Mouse (Mus musculus): ENCODE measurements around the gene Rnf135. TPM values are rescaled to one million over a fixed set of nuclear protein-coding genes. Genes with fewer than 3 reads are reported as not detected.
"Not testable (repeated sequence)": the region's sequence is repeated elsewhere in the genome, so short reads cannot be mapped to it uniquely, and the experiment has no call there.

The Rnf135 gene
- polyA plus RNA-seq, 1 experiment from 2014 or later, result 4.6 TPM

DNA sequence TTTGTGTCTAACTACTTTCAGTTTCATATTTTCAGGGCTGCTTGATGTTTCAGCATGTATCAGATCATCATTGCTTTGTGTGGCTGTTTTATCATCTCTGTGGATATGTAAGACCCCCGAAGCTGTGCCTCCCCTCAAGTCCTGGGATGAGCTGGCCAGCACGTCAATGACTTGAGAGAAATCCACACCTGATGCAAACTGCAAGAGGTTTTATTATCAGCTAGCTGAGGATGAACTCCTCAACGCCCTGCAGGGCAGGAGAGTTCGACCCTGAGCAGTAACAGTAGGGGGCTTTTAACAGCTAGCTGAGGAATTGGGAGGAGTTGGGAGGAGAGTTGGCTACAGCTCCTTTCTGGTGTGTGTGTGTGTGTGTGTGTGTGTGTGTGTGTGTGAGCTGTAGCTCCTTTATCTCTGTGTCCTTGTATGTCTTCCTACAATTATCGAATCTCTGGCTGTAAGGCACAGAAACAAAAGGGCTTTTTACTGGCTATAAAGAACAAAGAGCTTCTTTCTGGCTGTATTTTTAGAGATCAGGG is 1.9 kb downstream of the Rnf135 start:
- not testable (repeated sequence) for H3K4me2 ChIP-seq (ENCODE audit: low read length); H3K27ac ChIP-seq (ENCODE audit: low read depth, low read length); H3K9ac ChIP-seq (ENCODE audit: low read depth, low read length); H3K4me1 ChIP-seq (ENCODE audit: control insufficient read depth, insufficient read depth, low read depth, low read length); ATAC-seq; H3K9me3 ChIP-seq (ENCODE audit: control insufficient read depth, low read length); H3K27me3 ChIP-seq (replicated peaks; ENCODE audit: control insufficient read depth, insufficient read depth, low read length); H3K36me3 ChIP-seq (ENCODE audit: control insufficient read depth, insufficient read depth, low read length); H3K4me3 ChIP-seq (ENCODE audit: low read length)
- 49% methylated on average over 5 of the region's 5 CpGs for WGBS

DNA sequence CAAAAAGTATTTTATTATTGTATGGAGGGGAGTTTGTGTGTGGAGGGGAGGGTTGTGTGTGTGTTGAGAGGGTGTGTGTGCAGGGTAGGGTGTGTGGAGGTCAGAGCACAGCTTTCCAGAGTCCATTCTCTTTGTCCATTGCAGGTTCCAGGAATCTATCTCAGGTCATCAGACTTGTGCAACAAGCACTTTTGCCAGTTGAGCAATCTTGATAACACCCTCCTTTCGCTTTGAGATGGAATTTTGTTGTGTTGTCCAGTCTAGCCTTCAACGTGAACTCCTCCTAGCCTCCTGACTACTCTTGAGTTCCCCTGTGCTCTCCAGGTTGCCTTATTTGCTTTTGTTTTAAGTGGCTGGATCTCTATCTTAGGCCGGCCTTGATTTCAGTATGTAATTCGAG is 6.6 kb downstream of the Rnf135 start:
- no peak overlapping the region for H3K4me2 ChIP-seq (ENCODE audit: low read length)
- no peak overlapping the region for H3K27ac ChIP-seq (ENCODE audit: low read depth, low read length)
- H3K4me3 ChIP-seq (ENCODE audit: low read length), result no peak overlapping the region
- H3K9me3 ChIP-seq (ENCODE audit: control insufficient read depth, low read length), result no peaks in the 10 kb centered on the region
- H3K9ac ChIP-seq (ENCODE audit: low read depth, low read length), result no peak overlapping the region
- H3K36me3 ChIP-seq (ENCODE audit: control insufficient read depth, insufficient read depth, low read length), result no peaks in the 10 kb centered on the region
- WGBS, result 80% methylated on average over 4 of the region's 4 CpGs
- no peak for ATAC-seq
- H3K4me1 ChIP-seq (ENCODE audit: control insufficient read depth, insufficient read depth, low read depth, low read length), result no peaks in the 10 kb centered on the region
- no peaks in the 10 kb centered on the region for H3K27me3 ChIP-seq (replicated peaks; ENCODE audit: control insufficient read depth, insufficient read depth, low read length)

DNA sequence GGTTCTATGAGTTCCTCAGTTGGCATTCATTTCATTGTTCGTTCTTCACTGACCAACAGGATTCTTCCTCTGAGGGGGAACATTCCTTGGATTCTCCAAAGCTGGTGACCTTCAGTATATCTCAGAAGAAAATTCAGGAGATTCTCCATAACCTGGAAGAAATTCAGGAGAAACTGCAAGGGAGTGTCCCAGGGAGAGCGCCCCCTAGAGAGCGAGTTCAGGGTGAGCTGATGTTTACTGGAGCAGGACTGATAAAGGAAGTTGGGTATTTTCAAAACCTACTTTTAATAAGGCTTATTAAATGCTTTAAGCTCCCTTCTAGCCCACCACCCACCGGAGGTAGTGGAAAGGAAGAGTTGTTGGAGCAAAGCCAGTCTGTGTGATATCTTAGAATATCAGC is 10.2 kb downstream of the Rnf135 start:
- no peaks in the 10 kb centered on the region for H3K4me1 ChIP-seq (ENCODE audit: control insufficient read depth, insufficient read depth, low read depth, low read length)
- H3K27ac ChIP-seq (ENCODE audit: low read depth, low read length), result no peak overlapping the region
- no peaks in the 10 kb centered on the region for H3K9me3 ChIP-seq (ENCODE audit: control insufficient read depth, low read length)
- 59% methylated on average over 4 of the region's 4 CpGs for WGBS
- no peaks in the 10 kb centered on the region for H3K27me3 ChIP-seq (replicated peaks; ENCODE audit: control insufficient read depth, insufficient read depth, low read length)
- H3K4me2 ChIP-seq (ENCODE audit: low read length), result no peak overlapping the region
- no peak overlapping the region for H3K4me3 ChIP-seq (ENCODE audit: low read length)
- no peak overlapping the region for H3K9ac ChIP-seq (ENCODE audit: low read depth, low read length)
- ATAC-seq, result no peak
- no peaks in the 10 kb centered on the region for H3K36me3 ChIP-seq (ENCODE audit: control insufficient read depth, insufficient read depth, low read length)

- Histone ChIP-seq H3K4me2 (ENCODE audit: low read length) (no peak overlapping the region), H3K9me3 (ENCODE audit: control insufficient read depth, low read length) (no peaks in the 10 kb centered on the region), H3K27ac (ENCODE audit: low read depth, low read length) (no peak overlapping the region), H3K4me3 (ENCODE audit: low read length) (no peak overlapping the region), H3K9ac (ENCODE audit: low read depth, low read length) (no peak overlapping the region), H3K36me3 (ENCODE audit: control insufficient read depth, insufficient read depth, low read length) (no peaks in the 10 kb centered on the region), H3K27me3 (replicated peaks; ENCODE audit: control insufficient read depth, insufficient read depth, low read length) (no peaks in the 10 kb centered on the region), H3K4me1 (ENCODE audit: control insufficient read depth, insufficient read depth, low read depth, low read length) (no peaks in the 10 kb centered on the region)
- no peak for ATAC-seq
- 89% methylated on average over 7 of the region's 7 CpGs for WGBS
Observed at GRCm38 (mm10) chr11:80196351-80196750, 12.7 kb downstream of the Rnf135 start.

DNA sequence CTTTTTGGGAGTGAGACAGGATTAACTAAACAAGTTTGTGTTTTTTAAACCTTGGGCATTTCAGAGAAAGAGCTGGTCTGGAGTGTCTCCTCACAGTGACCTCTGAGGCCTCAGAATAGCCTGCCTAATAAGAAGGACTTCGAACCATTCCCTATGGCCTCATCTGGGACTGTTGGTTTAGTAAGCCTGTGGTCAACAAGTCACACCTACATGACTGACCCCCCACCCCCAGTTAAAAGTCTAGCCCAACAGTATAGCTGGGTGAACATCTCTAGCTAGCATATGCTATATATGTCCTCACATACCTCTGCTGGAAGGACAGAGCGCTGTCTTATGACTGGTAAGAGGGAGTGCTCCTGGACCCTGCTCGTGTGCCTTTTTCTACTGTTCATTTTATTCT is 15.7 kb downstream of the Rnf135 start:
- H3K27ac ChIP-seq (ENCODE audit: low read depth, low read length), result no peak overlapping the region
- H3K9ac ChIP-seq (ENCODE audit: low read depth, low read length), result no peak overlapping the region
- ATAC-seq, result no peak
- WGBS, result 98% methylated on average over 3 of the region's 3 CpGs
- H3K4me1 ChIP-seq (ENCODE audit: control insufficient read depth, insufficient read depth, low read depth, low read length), result no peaks in the 10 kb centered on the region
- H3K36me3 ChIP-seq (ENCODE audit: control insufficient read depth, insufficient read depth, low read length), result no peaks in the 10 kb centered on the region
- no peak overlapping the region for H3K4me2 ChIP-seq (ENCODE audit: low read length)
- H3K4me3 ChIP-seq (ENCODE audit: low read length), result no peak overlapping the region
- H3K9me3 ChIP-seq (ENCODE audit: control insufficient read depth, low read length), result no peaks in the 10 kb centered on the region
- no peaks in the 10 kb centered on the region for H3K27me3 ChIP-seq (replicated peaks; ENCODE audit: control insufficient read depth, insufficient read depth, low read length)

DNA sequence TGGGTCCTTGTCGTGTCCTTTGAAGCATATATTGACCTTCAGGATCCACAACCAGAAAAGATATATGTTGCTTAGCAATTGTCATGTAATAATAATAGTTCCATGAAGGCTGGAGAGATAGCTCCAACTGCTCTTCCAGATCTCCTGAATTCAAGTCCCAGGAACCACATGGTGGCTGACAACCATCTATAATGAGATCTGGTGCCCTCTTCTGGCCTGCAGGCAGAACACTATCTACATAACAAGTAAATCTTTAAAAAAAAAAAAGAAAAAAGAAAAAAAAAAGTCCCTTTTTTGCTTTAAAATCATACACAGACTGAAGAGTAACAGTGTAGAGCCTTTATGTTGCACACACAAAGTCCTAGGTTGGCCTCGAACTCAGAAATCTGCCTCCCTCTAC is 16.1 kb downstream of the Rnf135 start:
- Histone ChIP-seq H3K4me1 (ENCODE audit: control insufficient read depth, insufficient read depth, low read depth, low read length) (no peaks in the 10 kb centered on the region), H3K36me3 (ENCODE audit: control insufficient read depth, insufficient read depth, low read length) (no peaks in the 10 kb centered on the region), H3K27ac (ENCODE audit: low read depth, low read length) (no peak overlapping the region), H3K4me2 (ENCODE audit: low read length) (no peak overlapping the region), H3K9ac (ENCODE audit: low read depth, low read length) (no peak overlapping the region), H3K9me3 (ENCODE audit: control insufficient read depth, low read length) (no peaks in the 10 kb centered on the region), H3K27me3 (replicated peaks; ENCODE audit: control insufficient read depth, insufficient read depth, low read length) (no peaks in the 10 kb centered on the region), H3K4me3 (ENCODE audit: low read length) (no peak overlapping the region)
- no peak for ATAC-seq
- WGBS, result 97% methylated on average over 2 of the region's 2 CpGs

- no peak for ATAC-seq
- H3K9ac ChIP-seq (ENCODE audit: low read depth, low read length), result no peak overlapping the region
- H3K4me3 ChIP-seq (ENCODE audit: low read length), result no peak overlapping the region
- 78% methylated on average over 1 of the region's 1 CpGs for WGBS
- no peaks in the 10 kb centered on the region for H3K4me1 ChIP-seq (ENCODE audit: control insufficient read depth, insufficient read depth, low read depth, low read length)
- no peak overlapping the region for H3K27ac ChIP-seq (ENCODE audit: low read depth, low read length)
- H3K36me3 ChIP-seq (ENCODE audit: control insufficient read depth, insufficient read depth, low read length), result no peaks in the 10 kb centered on the region
- H3K27me3 ChIP-seq (replicated peaks; ENCODE audit: control insufficient read depth, insufficient read depth, low read length), result no peaks in the 10 kb centered on the region
- H3K9me3 ChIP-seq (ENCODE audit: control insufficient read depth, low read length), result no peaks in the 10 kb centered on the region
- no peak overlapping the region for H3K4me2 ChIP-seq (ENCODE audit: low read length)
Observed at GRCm38 (mm10) chr11:80200326-80200725, 16.7 kb downstream of the Rnf135 start.

DNA sequence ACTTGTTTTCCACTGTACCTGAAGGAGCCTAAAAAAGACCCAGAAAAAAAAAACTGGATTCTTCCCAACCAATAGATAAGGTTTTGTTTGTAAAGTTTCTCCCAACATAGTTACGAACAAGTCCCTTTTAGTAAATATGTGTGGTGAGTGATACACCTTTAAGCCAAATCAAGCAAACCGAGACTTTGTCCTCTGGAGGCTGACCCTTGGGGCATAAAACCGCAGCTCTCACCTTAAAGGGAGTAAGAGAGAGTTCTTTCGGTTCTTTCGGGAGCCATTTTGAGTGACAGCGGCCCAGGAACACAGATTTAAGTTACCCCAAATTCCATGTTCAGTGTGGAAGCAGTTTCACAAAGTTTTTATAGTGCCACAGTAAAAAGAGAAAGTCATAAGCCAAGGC is 18.6 kb downstream of the Rnf135 start:
- WGBS, result 80% methylated on average over 6 of the region's 6 CpGs
- ATAC-seq, result no peak
- H3K9me3 ChIP-seq (ENCODE audit: control insufficient read depth, low read length), result no peaks in the 10 kb centered on the region
- no peaks in the 10 kb centered on the region for H3K4me1 ChIP-seq (ENCODE audit: control insufficient read depth, insufficient read depth, low read depth, low read length)
- H3K36me3 ChIP-seq (ENCODE audit: control insufficient read depth, insufficient read depth, low read length), result no peaks in the 10 kb centered on the region
- H3K27ac ChIP-seq (ENCODE audit: low read depth, low read length), result no peak overlapping the region
- no peak overlapping the region for H3K4me3 ChIP-seq (ENCODE audit: low read length)
- no peak overlapping the region for H3K9ac ChIP-seq (ENCODE audit: low read depth, low read length)
- no peaks in the 10 kb centered on the region for H3K27me3 ChIP-seq (replicated peaks; ENCODE audit: control insufficient read depth, insufficient read depth, low read length)
- no peak overlapping the region for H3K4me2 ChIP-seq (ENCODE audit: low read length)

GRCm38 (mm10) chr11:80204037-80204436 is 20.4 kb downstream of the Rnf135 start:
- no peaks in the 10 kb centered on the region for H3K27me3 ChIP-seq (replicated peaks; ENCODE audit: control insufficient read depth, insufficient read depth, low read length)
- H3K9ac ChIP-seq (ENCODE audit: low read depth, low read length), result no peak overlapping the region
- ATAC-seq, result no peak
- no peaks in the 10 kb centered on the region for H3K9me3 ChIP-seq (ENCODE audit: control insufficient read depth, low read length)
- H3K4me2 ChIP-seq (ENCODE audit: low read length), result no peak overlapping the region
- H3K36me3 ChIP-seq (ENCODE audit: control insufficient read depth, insufficient read depth, low read length), result no peaks in the 10 kb centered on the region
- H3K4me3 ChIP-seq (ENCODE audit: low read length), result no peak overlapping the region
- no peak overlapping the region for H3K27ac ChIP-seq (ENCODE audit: low read depth, low read length)
- H3K4me1 ChIP-seq (ENCODE audit: control insufficient read depth, insufficient read depth, low read depth, low read length), result no peaks in the 10 kb centered on the region
- WGBS, result 67% methylated on average over 3 of the region's 3 CpGs

GRCm38 (mm10) chr11:80204941-80205340 is 21.3 kb downstream of the Rnf135 start:
- Histone ChIP-seq H3K9ac (ENCODE audit: low read depth, low read length) (no peak overlapping the region), H3K27me3 (replicated peaks; ENCODE audit: control insufficient read depth, insufficient read depth, low read length) (no peaks in the 10 kb centered on the region), H3K9me3 (ENCODE audit: control insufficient read depth, low read length) (no peaks in the 10 kb centered on the region), H3K4me1 (ENCODE audit: control insufficient read depth, insufficient read depth, low read depth, low read length) (peaks cover 2% of the 10 kb centered on the region), H3K27ac (ENCODE audit: low read depth, low read length) (no peak overlapping the region), H3K4me3 (ENCODE audit: low read length) (no peak overlapping the region), H3K4me2 (ENCODE audit: low read length) (no peak overlapping the region), H3K36me3 (ENCODE audit: control insufficient read depth, insufficient read depth, low read length) (no peaks in the 10 kb centered on the region)
- no peak for ATAC-seq
- WGBS, result 41% methylated on average over 5 of the region's 5 CpGs

Data from hindbrain, embryonic 16.5 days (tissue).